Mouse (Mus musculus) Muller cell, postnatal 12 days (primary cell): ENCODE results near the gene Cdkn2d.
"Not testable (repeated sequence)": the region's sequence is repeated elsewhere in the genome, so short reads cannot be mapped to it uniquely, and the experiment has no call there.

ENCODE experiments used
- DNase-seq: peaks from one replicate; pipeline ENCODE4 v3.0.0-alpha.2; 2015; ENCODE audit errors: inconsistent ontology term

Cdkn2d gene

DNA sequence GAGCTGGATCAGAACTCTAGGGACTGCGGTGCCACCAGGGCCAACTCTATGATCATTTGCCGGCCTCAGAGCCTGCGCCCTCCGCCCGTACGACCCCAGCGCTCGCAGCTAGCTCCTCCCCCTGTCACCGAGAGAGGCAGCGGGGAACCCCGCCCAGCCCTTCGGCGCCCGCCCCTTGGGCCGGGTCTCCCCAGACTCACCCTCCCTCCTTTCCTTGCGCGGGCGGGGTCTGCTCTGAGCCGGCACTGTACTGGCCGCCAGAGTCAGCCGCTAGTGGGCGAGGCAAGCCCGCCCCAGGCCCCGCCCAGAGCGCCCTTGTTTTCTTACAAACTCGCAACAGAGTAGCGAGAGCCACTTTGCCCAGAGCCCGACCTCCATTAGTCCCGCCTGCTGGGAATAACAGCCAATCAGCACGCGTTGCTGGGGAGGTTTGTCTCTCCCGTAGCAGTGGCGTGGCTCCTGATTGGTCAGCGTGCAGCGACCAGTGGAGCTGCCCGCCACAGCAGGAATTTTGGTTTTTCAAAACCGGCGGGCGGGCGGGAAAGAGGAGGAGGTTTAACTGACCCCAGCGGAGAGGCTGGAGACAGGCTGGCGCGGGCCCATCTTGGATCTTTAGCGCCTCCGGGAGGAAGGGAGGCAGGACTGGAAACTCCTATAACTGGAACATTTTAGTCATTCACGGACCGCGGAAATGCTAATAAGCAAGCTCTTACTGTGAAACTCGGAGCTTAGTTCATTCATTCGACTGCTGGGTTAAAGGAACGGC is at the start of gene Cdkn2d:
Gene Cdkn2d (minus strand): TSS at position 386 of the 766 bp plus-strand sequence.
- peak; percentile 100 for DNase-seq

DNA sequence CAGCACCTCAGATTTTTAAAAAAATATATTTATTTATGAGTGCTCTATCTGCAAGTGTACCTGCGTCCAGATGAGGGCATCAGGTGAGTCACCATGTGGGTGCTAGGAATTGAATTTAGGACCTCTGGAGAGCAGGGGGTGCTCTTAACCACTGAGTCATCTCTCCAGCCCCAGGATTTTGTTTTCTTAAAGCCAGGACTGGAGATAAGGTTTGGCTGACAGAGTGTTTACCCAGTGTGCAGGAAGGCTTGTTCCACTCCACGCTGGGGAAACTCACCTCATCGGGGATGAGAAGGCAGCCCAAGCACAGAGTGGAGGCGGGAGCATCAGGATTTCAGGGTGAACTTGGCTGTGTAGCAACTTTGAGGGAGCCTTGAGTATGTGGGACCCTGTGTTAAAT is 49.2 kb upstream of the Cdkn2d start:
- DNase-seq: no peak

DNA sequence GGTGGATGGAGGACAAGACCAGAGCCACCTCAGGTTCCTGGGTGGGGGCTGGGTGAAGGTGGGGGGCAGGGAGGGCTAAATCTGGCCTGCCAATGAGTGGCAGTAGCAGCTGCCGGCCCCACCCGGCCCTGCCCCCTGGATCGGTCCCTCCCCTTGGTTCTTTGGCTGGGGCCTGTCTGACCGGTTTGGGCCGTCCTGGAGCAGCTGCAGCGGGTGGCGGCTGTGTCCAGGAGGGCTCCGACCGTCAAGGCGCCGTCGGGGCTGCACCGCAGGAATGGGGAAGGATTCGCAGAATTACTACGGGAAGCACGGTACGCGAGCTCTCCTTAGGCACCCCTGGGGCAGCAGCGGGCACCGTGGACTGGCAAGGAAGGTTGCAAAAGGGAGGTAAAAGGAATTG is 46.4 kb upstream of the Cdkn2d start:
- no peak for DNase-seq

DNA sequence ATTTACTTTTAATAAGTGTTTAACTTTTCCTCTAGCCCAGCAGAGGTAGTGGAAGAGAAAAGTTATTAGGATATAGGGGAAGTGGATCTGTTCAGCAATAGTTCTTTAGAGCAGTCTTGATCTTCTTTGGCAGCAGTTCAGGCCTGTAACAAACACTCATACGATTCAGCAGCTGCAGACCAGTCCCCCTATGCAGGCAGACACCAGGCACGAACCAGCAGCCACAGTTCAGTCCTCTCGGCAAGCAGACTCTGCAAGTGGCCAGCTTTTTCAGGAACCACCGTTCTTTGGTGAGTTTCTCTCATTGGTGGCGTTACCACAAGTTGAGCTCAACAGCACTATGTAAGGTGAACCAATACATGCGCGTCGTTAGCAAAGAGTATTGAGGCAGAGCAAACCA is 45.3 kb upstream of the Cdkn2d start:
- DNase-seq: no peak

DNA sequence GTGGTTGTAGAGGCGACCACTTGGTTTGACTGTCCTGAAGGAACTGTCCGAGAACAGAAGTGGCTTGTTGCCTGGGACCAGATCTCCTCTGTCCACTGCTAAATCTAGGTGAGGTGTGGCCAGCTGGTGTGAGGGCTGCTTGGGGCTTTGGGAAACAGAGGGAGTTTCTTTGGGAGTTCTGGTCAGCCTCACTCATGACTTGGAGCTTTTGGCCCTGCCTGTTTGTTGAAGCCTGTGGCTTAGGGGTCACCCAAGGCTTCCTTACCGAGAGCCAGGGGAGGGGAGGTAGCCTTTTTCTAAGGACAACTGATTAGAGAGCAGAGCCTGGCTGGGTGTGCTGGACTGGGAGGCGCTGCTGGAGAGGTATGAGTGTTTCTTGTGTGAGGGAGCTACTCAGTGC is 44.2 kb upstream of the Cdkn2d start:
- DNase-seq: no peak

DNA sequence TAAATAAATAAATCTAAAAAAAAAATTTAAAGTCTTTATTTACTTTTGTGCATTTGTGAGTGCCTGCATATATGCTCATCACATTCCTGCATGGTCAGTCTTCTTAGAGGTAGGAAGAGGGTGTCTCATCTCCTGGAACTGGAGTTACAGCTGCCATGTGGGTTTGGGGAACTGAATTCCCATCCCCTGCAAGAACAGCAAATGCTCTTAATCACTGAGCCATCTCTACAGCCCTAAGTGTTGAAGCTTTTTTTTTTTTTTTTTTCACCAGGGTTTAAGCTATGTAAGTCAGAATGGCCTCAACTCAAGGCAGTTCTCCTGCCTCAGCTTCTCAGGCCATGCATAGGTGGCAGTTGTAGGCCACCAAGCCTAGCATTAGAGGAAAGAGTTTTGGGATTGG is 43.5 kb upstream of the Cdkn2d start:
- no peak for DNase-seq

DNA sequence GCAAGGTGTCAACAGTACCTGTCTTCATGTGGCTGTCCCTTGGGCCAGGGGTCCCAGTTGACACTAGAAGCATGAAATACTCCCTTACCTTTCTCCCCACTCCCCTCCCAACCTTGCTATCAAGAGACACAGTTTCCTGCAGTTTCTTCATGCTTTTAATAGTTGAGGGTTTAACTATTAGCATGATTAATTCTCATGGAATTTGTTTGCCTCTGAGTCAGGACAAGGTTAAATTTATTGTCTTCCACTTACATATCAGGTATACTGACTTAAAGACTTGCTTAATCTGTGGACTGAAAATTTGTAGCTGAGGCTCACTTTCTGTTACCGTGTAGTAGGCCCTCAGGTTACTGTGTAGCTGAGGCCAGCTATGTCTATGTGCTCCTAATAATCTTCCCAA is 42.3 kb upstream of the Cdkn2d start:
- peak; percentile 53 for DNase-seq

DNA sequence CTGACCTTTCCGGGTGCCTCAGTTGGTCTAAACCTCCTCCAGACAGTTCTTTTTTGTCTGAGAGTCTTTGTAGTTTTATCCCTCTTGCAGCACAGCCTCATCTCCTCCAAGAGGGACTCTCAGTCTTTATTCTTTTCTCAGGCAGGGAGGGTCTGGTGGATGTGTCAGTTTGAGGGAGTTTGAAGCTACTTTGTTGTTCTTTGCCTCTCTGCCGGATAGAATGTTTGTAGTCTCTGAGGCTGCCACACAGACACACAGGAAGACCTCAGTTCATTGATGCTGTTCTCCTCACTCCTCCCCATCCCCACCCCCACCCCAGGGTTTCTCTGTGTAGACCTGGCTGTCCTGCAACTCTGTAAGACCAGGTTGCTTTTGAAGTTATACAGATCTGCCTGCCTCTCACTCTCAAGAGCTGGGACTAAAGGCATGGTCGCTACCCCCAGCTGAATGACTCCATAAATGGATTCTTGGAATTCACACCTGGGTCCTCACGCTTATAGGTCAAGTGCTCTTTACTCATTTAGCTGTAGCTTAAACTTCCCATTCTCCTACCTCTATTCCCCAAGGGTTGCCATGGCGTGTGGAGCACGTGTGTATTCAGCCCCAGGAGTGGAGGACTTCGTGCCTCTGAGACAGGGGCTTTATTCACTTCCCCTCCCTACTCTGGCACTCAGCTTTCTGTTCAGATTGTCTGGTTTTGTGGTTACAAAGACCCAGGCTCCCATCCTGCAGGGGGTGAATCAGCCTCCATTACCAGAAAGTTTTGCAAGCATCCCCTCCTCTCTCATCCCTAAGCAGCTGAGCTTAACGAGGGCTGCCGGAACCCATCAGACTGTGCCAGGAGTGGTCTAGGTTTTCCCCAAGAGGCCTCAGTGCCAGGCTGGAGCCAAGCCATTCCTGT is 41.2 kb upstream of the Cdkn2d start:
- DNase-seq: peak; percentile 56

DNA sequence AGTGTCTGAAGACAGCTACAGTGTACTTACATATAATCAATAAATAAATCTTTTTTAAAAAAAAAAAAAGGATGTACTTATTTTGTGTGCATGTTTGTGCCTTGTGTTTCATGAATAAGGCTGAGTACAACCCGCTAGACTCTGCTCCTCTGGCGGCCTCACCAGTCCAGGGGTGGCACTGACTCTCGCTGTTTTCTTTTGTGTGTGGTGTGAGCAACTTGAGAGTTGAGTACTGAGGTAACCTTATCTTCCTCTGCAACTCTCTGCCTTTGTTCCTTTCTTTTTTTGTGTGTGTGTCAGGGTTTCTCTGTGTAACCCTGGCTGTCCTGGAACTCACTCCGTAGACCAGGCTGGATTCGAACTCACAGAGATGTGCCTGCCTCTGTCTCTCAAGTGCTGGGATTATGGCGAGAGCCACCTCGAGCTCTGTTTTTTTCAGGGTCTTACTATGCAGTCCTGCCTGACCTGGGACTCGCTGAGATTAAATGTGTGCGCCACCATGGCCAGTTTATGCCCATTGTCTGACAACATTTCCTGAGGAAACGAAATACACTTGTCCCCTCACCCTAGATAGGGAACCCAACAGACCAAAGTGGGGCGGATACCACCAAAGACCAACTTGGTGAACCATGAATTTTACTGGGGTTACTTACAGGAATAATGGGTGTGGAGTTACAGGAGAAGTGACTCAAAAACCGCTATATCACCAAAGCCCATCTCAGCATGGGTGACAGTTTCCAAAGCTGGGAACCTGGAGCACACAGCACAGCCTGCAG is 40.3 kb upstream of the Cdkn2d start:
- DNase-seq: no peak

DNA sequence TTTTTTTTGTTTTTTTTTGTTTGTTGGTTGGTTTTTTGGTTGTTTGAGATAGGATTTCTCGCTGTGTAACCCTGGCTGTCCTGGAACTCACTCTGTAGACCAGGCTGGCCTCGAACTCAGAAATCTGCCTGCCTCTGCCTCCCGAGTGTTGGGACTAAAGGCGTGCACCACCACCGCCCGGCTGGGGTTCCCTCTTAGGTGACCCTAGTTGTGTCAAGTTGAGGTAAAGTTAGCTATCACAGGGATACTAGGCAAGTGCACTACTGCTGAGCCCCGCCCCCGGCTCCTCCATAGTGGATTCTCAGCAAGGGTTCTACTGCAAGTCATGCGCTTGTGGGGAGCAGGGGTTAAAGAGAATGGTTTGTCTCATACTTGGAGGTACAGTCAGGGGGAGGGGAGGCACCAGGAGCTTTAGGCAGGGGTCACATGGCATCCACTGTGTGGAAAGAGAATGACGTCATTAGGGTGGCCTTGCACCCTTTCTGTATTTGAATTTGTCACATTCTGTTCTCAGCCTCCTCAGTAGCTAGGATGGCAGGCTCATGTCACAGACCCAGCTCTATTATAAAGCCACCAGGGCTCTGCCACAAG is 38.6 kb upstream of the Cdkn2d start:
- no peak for DNase-seq

DNA sequence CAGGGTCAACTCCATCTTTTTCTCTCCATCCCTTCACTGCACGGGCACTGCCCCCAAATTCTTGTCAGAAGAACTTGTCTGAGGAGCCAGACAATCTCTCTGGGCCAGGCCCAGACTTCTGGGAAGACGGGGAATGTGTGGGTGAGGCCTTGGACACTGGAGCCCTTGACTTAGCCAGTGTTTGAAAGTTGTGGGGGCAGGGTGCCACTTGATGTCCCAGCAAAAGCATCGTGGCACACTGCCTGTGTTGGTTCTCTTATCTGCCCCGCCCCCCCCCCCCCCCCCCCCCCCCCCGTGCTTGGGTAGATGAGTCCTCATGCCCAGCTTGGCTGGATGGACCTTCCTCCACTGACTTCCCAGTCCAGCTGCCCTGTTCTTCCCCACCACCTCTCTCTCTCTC is 37.8 kb upstream of the Cdkn2d start:
- peak; percentile 34 for DNase-seq

DNA sequence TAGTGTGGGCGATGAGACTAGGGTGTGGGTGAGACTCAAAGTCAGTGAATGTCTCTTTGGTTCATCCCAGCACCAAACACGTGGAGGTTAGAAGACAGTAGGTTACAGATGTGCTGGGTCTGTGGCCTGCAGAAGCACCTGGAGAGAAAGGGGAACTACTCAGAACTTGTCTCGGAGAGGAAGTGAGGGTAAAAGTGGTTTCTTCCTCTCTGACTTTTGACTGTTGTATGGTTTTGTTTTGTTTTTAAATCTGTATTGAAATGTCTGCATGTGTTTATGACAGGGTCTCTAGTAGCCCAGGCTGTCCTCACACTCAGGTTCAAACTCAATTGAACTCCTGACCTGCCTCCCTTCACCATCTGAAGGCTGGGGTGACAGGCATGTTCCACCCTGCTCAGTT is 36.8 kb upstream of the Cdkn2d start:
- no peak for DNase-seq

DNA sequence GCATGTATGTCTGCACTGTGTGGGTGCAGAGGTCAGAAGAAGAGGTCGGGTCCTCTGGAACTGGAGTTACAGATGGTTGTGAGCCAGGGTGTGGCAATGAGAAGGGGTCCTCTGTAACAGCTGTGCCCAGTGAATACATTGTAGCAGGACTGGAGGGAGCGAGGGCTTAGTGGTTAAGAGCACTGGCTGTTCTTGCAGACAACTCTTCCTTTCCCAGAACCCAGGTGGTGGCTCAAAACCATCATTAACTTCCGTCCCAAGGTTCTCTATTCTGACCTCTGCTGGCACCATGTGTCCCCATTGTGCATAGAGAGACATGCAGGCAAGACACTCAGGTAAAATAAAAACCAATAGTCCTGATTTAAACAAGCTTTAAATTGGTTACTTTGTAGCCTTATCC is 36.4 kb upstream of the Cdkn2d start:
- no peak for DNase-seq

DNA sequence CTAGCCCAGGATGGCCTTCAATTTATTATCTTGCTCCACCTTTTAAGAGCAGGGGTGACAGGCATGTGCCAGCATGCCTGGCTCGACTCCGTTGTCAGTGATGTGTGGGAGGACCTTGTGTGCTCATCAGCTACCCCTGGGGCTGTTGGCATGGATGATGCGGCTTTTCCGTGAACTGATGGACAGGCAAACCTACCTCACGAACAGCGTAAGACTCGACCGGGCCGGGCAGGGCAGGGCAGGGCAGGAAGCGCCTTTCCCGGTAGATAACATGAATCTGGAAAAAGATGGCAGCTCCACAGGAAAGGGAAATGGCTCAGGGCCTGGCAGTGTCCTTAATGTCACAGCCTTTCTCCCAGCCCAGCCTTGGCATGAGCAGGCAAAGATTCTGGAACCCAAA is 33.1 kb upstream of the Cdkn2d start:
- DNase-seq: no peak

DNA sequence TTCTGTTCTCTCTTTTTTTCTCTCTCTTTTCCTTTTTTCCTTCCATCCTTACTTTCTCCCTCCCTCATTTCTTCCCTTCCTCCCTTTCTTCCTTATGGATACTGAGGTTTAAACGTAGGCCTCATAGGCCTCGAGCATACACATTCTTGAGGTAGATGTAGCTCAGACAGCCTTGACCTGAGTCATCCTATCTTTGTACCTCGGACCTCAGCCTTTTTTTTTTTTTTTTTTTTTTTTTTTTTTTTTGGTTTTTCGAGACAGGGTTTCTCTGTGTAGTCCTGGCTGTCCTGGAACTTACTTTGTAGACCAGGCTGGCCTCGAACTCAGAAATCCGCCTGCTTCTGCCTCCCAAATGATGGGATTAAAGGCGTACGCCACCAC is 31.7 kb upstream of the Cdkn2d start:
- not testable (repeated sequence) for DNase-seq

DNA sequence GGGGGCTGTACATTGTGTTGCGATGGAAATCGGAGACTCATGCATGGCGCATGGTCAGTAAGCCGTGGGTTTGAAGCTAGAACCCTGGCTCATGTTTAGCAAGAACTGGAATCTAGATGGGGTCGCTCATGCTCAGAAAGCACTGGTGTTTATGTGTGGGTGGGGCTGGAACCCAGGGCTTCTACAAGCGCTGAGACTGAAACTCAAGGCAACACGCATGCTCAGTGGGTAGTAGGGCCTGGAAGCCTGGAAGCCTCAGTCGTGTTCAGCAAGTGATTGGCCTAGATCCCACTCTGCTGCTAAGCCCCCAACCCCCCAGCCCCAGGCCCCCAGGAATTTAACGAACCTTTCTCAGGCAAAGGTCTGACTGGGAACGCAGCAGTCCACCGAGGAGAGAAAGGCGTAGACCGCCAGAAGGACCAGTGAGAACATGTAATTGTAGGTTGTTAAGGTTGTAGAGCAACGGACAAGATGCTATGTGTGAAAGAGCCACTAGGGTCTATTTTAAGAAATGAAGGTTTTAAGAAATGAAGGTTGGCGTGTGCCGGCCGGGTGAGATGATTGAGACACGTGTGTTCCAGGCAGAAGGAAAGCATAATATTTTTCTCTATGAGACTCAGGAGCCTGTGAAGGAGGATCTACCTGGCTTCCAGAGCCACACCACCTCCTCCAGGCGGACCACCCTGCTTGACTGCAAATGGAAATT is 31.2 kb upstream of the Cdkn2d start:
- no peak for DNase-seq

DNA sequence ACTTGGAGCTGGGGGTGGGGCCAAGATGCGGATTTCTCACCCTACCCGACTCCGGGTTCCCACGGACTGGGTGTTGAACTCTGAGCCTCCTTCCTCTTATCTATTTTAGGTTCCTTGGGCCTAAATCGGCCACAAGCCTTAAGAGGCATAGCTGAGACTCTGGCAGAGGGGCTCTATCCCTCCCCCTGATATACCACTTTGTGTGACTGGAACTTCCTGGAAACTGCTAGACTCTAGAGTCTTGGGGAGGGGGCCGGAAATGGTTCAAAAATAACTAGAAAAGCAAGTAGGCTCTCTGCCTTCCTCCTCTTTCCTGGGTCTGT is 30.3 kb upstream of the Cdkn2d start:
- no peak for DNase-seq

DNA sequence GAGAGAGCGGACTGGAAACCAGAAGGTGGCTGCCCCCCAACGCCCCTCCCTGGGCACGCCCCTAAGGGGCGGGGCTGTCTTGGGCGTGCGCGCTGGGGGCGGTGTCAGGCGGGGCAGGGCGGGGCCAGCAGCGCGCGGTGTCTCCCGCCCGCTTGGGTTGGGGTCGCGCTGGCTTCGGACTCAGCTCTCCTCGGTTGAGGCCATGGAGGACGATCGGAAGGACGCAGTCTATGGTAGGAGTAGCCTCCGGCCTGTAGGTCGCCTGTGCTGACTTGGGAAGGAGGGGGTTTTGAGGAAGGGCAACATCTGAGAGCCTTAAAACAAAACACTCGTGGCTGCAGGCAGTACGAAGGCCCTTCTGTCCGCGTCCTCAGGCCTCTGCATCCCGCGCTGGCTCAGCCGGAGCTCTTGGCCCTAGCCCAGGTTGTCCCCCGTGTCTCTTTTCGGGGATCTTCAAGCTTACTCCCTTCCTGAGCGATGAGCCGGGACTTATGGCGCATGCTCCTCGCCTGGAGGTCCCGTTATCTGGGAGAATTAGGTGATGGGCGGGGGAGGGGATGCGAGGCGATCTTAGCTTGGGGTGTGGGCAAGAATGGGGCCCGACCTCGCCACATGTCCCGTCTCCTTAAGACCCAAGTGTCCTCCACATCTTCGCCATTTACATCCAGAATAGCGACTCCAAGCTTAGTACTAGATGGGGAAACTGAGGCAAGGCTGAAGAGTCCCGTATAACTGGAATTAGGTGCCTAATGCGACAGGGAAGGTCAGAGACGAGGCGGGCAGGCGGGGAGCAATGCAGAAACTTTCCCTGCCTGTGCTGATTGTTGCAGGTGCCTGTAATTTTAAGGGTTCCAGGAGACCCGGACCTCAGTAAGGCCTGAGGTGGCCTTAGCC is 29.7 kb upstream of the Cdkn2d start, which contains the start of gene Slc44a2:
Gene Slc44a2 (plus strand): TSS at position 80 of the 894 bp plus-strand sequence.
- peak; percentile 95 for DNase-seq

DNA sequence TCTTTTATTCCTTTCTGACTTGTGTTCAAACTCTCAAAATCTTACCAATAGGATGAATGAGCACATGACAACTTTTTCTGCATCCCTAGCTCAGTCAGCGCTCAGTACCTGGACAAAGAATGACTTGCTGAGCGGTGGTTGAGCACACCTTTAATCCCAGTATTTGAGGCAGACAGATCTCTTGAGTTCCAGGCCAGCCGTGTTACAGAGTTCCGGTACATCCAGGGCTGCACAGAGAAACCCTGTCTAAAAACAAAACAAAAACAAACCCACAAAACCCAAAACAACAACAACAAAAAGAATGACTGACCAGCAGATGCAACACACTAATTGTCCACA is 29.0 kb upstream of the Cdkn2d start:
- DNase-seq: peak; percentile 22

DNA sequence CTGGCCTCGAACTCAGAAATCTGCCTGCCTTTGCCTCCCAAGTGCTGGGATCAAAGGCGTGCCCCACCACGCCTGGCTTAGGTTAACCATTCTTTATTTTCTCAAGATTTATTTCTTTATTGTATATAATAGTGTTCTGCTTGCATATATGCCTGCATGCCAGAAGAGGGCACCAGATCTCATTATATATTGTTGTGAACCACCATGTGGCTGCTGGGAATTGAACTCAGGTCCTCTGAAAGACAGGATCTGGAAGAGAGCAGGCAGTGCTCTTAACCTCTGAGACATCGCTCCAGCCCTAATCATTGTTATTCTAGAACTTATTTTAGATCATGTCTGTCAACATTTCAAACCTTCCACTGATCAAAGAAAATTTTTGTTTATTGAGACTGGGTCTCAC is 28.3 kb upstream of the Cdkn2d start:
- DNase-seq: no peak
